Mouse (Mus musculus) induced T-regulatory cell, adult 2 months (primary cell): ENCODE results near the gene Ahctf1.

Experiments
- DNase-seq: peaks from one replicate; pipeline ENCODE4 v3.0.0-alpha.2; 2012; ENCODE audit warnings: low read depth

Ahctf1 gene

GRCm38 (mm10) chr1:179713367-179713766 lies 90.1 kb downstream of the Ahctf1 start:
- no peak for DNase-seq

- DNase-seq: no peak
These were observed 90.8 kb downstream of the Ahctf1 start for GRCm38 (mm10) chr1:179712658-179713057.

- no peak for DNase-seq
These were observed 92.7 kb downstream of the Ahctf1 start for GRCm38 (mm10) chr1:179710739-179711138.

GRCm38 (mm10) chr1:179709390-179709789 lies 94.1 kb downstream of the Ahctf1 start:
- DNase-seq: no peak

GRCm38 (mm10) chr1:179705154-179705553 lies 98.3 kb downstream of the Ahctf1 start:
- DNase-seq: no peak

- no peak for DNase-seq
These were observed 99.3 kb downstream of the Ahctf1 start for GRCm38 (mm10) chr1:179704150-179704549.
